Mouse (Mus musculus): Measurements from ENCODE around the gene Tmem214.
A peak's percentile ranks its signal among the peaks of the same experiment; 100 is the strongest.

Gene Tmem214

GRCm38 (mm10) chr5:30867712-30868111 lies at the start of gene Tmem214:
Gene Tmem214 (plus strand): TSS chr5:30868012.
- no peak for DNase-seq (ENCODE audit: low read depth)

GRCm38 (mm10) chr5:30818758-30819309 lies 49.0 kb upstream of the Tmem214 start:
- no peak for DNase-seq (ENCODE audit: low read depth)

GRCm38 (mm10) chr5:30822689-30823088 lies 45.1 kb upstream of the Tmem214 start:
- DNase-seq (ENCODE audit: low read depth), result no peak

GRCm38 (mm10) chr5:30823091-30823490 lies 44.7 kb upstream of the Tmem214 start:
- no peak for DNase-seq (ENCODE audit: low read depth)

- DNase-seq (ENCODE audit: low read depth), result no peak
Measured at GRCm38 (mm10) chr5:30824124-30824988, 43.5 kb upstream of the Tmem214 start.

GRCm38 (mm10) chr5:30825166-30825565 lies 42.6 kb upstream of the Tmem214 start:
- DNase-seq (ENCODE audit: low read depth), result no peak

GRCm38 (mm10) chr5:30825821-30826220 lies 42.0 kb upstream of the Tmem214 start:
- DNase-seq (ENCODE audit: low read depth), result no peak

- DNase-seq (ENCODE audit: low read depth), result no peak
Measured at GRCm38 (mm10) chr5:30833416-30833815, 34.4 kb upstream of the Tmem214 start.

GRCm38 (mm10) chr5:30839731-30840130 lies 28.1 kb upstream of the Tmem214 start:
- DNase-seq (ENCODE audit: low read depth), result no peak

- DNase-seq (ENCODE audit: low read depth), result no peak
Measured at GRCm38 (mm10) chr5:30841896-30842295, 25.9 kb upstream of the Tmem214 start.

- no peak for DNase-seq (ENCODE audit: low read depth)
Measured at GRCm38 (mm10) chr5:30849891-30850555, 17.8 kb upstream of the Tmem214 start.

GRCm38 (mm10) chr5:30850556-30850925 lies 17.3 kb upstream of the Tmem214 start:
- DNase-seq (ENCODE audit: low read depth), result no peak

- DNase-seq (ENCODE audit: low read depth), result no peak
Measured at GRCm38 (mm10) chr5:30853522-30853921, 14.3 kb upstream of the Tmem214 start.

GRCm38 (mm10) chr5:30855674-30856073 lies 12.1 kb upstream of the Tmem214 start:
- no peak for DNase-seq (ENCODE audit: low read depth)

- DNase-seq (ENCODE audit: low read depth), result no peak
Measured at GRCm38 (mm10) chr5:30856124-30856523, 11.7 kb upstream of the Tmem214 start.

- DNase-seq (ENCODE audit: low read depth), result no peak
Measured at GRCm38 (mm10) chr5:30863852-30864251, 4.0 kb upstream of the Tmem214 start.

GRCm38 (mm10) chr5:30864322-30864721 lies 3.5 kb upstream of the Tmem214 start:
- DNase-seq (ENCODE audit: low read depth), result no peak

- no peak for DNase-seq (ENCODE audit: low read depth)
Measured at GRCm38 (mm10) chr5:30866871-30867270, 941 bp upstream of the Tmem214 start.

GRCm38 (mm10) chr5:30868981-30869380 lies 1.2 kb downstream of the Tmem214 start:
- DNase-seq (ENCODE audit: low read depth), result no peak

- peak; percentile 76 for DNase-seq (ENCODE audit: low read depth)
Measured at GRCm38 (mm10) chr5:30869405-30870130, 1.8 kb downstream of the Tmem214 start.

- DNase-seq (ENCODE audit: low read depth), result no peak
Measured at GRCm38 (mm10) chr5:30870131-30870406, 2.3 kb downstream of the Tmem214 start.

- DNase-seq (ENCODE audit: low read depth), result no peak
Measured at GRCm38 (mm10) chr5:30872574-30872973, 4.8 kb downstream of the Tmem214 start.

- DNase-seq (ENCODE audit: low read depth), result no peak
Measured at GRCm38 (mm10) chr5:30874365-30874764, 6.6 kb downstream of the Tmem214 start.
